ENCODE assay signal across 9 mouse cellular contexts in genomic region chr4:154749160-154749559, GRCm38 (mm10).
DNase-seq lines count a peak whose midpoint lies in the region; ATAC-seq and TF ChIP-seq lines count a peak whose summit lies in the region.
"Had no signal": no experiment of that assay in that cellular context is flagged by ENCODE, and none has a peak within 500 bp of the region (broad histone marks: within the 10 kb centered on the region; RNA-seq: fewer than 3 reads in every experiment).

No protein-coding gene starts in this region.

- H3K9me3 ChIP-seq in forebrain, embryonic 14.5 days (replicated peaks; ENCODE audit: control insufficient read depth, low read length), result no peaks in the 10 kb centered on the region
- H3K9me3 ChIP-seq in forebrain, embryonic 12.5 days, result no peaks in the 10 kb centered on the region
- H3K9me3 ChIP-seq in liver, embryonic 12.5 days (replicated peaks), result no peaks in the 10 kb centered on the region
- H3K9me3 ChIP-seq in limb, embryonic 11.5 days (ENCODE audit: control insufficient read depth, low read length), result no peaks in the 10 kb centered on the region
- no peaks in the 10 kb centered on the region for H3K9me3 ChIP-seq in stomach, postnatal 0 days (ENCODE audit: control insufficient read depth, low read length)
- H3K9me3 ChIP-seq: heart, embryonic 13.5 days had no signal

- H3K27me3 ChIP-seq in forebrain, embryonic 14.5 days (replicated peaks; ENCODE audit: control insufficient read depth, insufficient read depth, low read length), result no peaks in the 10 kb centered on the region
- H3K27me3 ChIP-seq in forebrain, embryonic 12.5 days, result peaks cover 10% of the 10 kb centered on the region
- H3K27me3 ChIP-seq in liver, embryonic 12.5 days (replicated peaks), result peaks cover 13% of the 10 kb centered on the region
- H3K27me3 ChIP-seq in limb, embryonic 11.5 days (ENCODE audit: control insufficient read depth, insufficient read depth, low read length), result 0 out of 2 replicates have a peak, but pooled peaks cover under 1% of the 10 kb centered on the region
- no peaks in the 10 kb centered on the region for H3K27me3 ChIP-seq in stomach, postnatal 0 days (ENCODE audit: control insufficient read depth, insufficient read depth, low read length)

- H3K4me1 ChIP-seq in forebrain, embryonic 14.5 days (ENCODE audit: control insufficient read depth, insufficient read depth, low read length), result no peaks in the 10 kb centered on the region
- peaks cover 4% of the 10 kb centered on the region; the same call in 1 of the 2 replicates for H3K4me1 ChIP-seq in forebrain, embryonic 12.5 days
- 0 out of 2 replicates have a peak, but pooled peaks cover 3% of the 10 kb centered on the region for H3K4me1 ChIP-seq in liver, embryonic 12.5 days
- peaks cover 51% of the 10 kb centered on the region for H3K4me1 ChIP-seq in limb, embryonic 11.5 days (ENCODE audit: control insufficient read depth, insufficient read depth, low read length)
- H3K4me1 ChIP-seq in stomach, postnatal 0 days (replicated peaks; ENCODE audit: control insufficient read depth, insufficient read depth), result no peaks in the 10 kb centered on the region

- H3K9ac ChIP-seq in forebrain, embryonic 14.5 days (ENCODE audit: low read length), result no peak overlapping the region
- H3K9ac ChIP-seq in forebrain, embryonic 12.5 days, result no peak overlapping the region
- H3K9ac ChIP-seq in liver, embryonic 12.5 days, result no peak overlapping the region
- no peak overlapping the region for H3K9ac ChIP-seq in limb, embryonic 11.5 days (ENCODE audit: low read length)
- no peak overlapping the region for H3K9ac ChIP-seq in stomach, postnatal 0 days (ENCODE audit: low read length)
- H3K9ac ChIP-seq: heart, embryonic 13.5 days had no signal

- no peak overlapping the region for H3K4me2 ChIP-seq in forebrain, embryonic 14.5 days (ENCODE audit: low read length)
- no peak overlapping the region for H3K4me2 ChIP-seq in forebrain, embryonic 12.5 days
- no peak overlapping the region for H3K4me2 ChIP-seq in liver, embryonic 12.5 days
- no peak overlapping the region for H3K4me2 ChIP-seq in limb, embryonic 11.5 days (ENCODE audit: low read depth, severe bottlenecking)
- H3K4me2 ChIP-seq in stomach, postnatal 0 days (replicated peaks; ENCODE audit: low read depth), result no peak overlapping the region
- H3K4me2 ChIP-seq: heart, embryonic 13.5 days had no signal

- H3K4me3 ChIP-seq in forebrain, embryonic 14.5 days (ENCODE audit: low read depth, low read length), result no peak overlapping the region
- H3K4me3 ChIP-seq in forebrain, embryonic 12.5 days (replicated peaks), result no peak overlapping the region
- no peak overlapping the region for H3K4me3 ChIP-seq in liver, embryonic 12.5 days
- no peak overlapping the region for H3K4me3 ChIP-seq in limb, embryonic 11.5 days (ENCODE audit: low read depth, low read length)
- H3K4me3 ChIP-seq in stomach, postnatal 0 days (ENCODE audit: low read depth, low read length), result no peak overlapping the region
- H3K4me3 ChIP-seq: heart, embryonic 13.5 days had no signal

- 44% methylated on average over 9 of the region's 9 CpGs for WGBS in forebrain, embryonic 14.5 days
- WGBS in forebrain, embryonic 12.5 days, result 44% methylated on average over 9 of the region's 9 CpGs
- WGBS in liver, embryonic 12.5 days (ENCODE audit: insufficient replicate concordance), result 28% methylated on average over 9 of the region's 9 CpGs
- WGBS in limb, embryonic 11.5 days, result 47% methylated on average over 9 of the region's 9 CpGs
- WGBS in stomach, postnatal 0 days, result 34% methylated on average over 9 of the region's 9 CpGs

- H3K27ac ChIP-seq in forebrain, embryonic 14.5 days (ENCODE audit: low read depth, low read length), result no peak overlapping the region
- H3K27ac ChIP-seq in forebrain, embryonic 12.5 days, result no peak overlapping the region
- H3K27ac ChIP-seq in liver, embryonic 12.5 days, result no peak overlapping the region
- H3K27ac ChIP-seq in limb, embryonic 11.5 days (replicated peaks; ENCODE audit: low read depth, low read length), result peak overlapping the region; percentile 73; the same call in 1 of the 2 replicates
- no peak overlapping the region for H3K27ac ChIP-seq in stomach, postnatal 0 days (replicated peaks)
- H3K27ac ChIP-seq: heart, embryonic 13.5 days had no signal

- peak; percentile 82 for TF ChIP-seq CTCF in stomach, postnatal 0 days (IDR thresholded peaks at IDR 0.05; ENCODE audit: low read depth)

- no peaks in the 10 kb centered on the region for H3K36me3 ChIP-seq in forebrain, embryonic 14.5 days (ENCODE audit: control insufficient read depth, insufficient read depth, low read length)
- H3K36me3 ChIP-seq in forebrain, embryonic 12.5 days (replicated peaks), result no peaks in the 10 kb centered on the region
- H3K36me3 ChIP-seq in liver, embryonic 12.5 days, result no peaks in the 10 kb centered on the region
- H3K36me3 ChIP-seq in limb, embryonic 11.5 days (ENCODE audit: control insufficient read depth, insufficient read depth, low read length), result no peaks in the 10 kb centered on the region
- H3K36me3 ChIP-seq in stomach, postnatal 0 days (ENCODE audit: control insufficient read depth, insufficient read depth, low read length), result no peaks in the 10 kb centered on the region
- H3K36me3 ChIP-seq: heart, embryonic 13.5 days had no signal

- TF ChIP-seq EP300 in stomach, postnatal 0 days (optimal IDR thresholded peaks at IDR 0.05), result no peak

- peak; percentile 51 for DNase-seq in forebrain, embryonic 14.5 days (ENCODE audit: low spot score)
- DNase-seq in liver, result peak; percentile 38
- peak; percentile 12 to 40 for DNase-seq in adrenal gland, postnatal 36 days
- DNase-seq in limb, embryonic 11.5 days (ENCODE audit: low spot score), result peak; percentile 37
- DNase-seq in stomach, postnatal 0 days (ENCODE audit: low spot score), result peak; percentile 44
- DNase-seq in cerebellum, postnatal 36 days, result no peak

- ATAC-seq in forebrain, embryonic 14.5 days, result no peak
- no peak for ATAC-seq in forebrain, embryonic 12.5 days (ENCODE audit: low FRiP score)
- ATAC-seq in liver, embryonic 12.5 days, result no peak
- no peak for ATAC-seq in limb, embryonic 11.5 days (ENCODE audit: insufficient number of reproducible peaks, low FRiP score, low TSS enrichment, low read depth)
- no peak for ATAC-seq in stomach, postnatal 0 days (ENCODE audit: low FRiP score, low TSS enrichment)

Comparison
In these comparisons a context has a peak if more than half of its experiments do, and no peak if none do; other contexts are left out.
1. DNase-seq: peak in forebrain, embryonic 14.5 days (single experiment), liver (single experiment), adrenal gland, postnatal 36 days (2 of 2), limb, embryonic 11.5 days (single experiment) and stomach, postnatal 0 days (single experiment); none in cerebellum, postnatal 36 days (0 of 2).